Mouse (Mus musculus): ENCODE data around the gene Atp8a2.

GRCm38 (mm10) chr14:60086254-60086807, 110.6 kb downstream of the Atp8a2 start:
- TF ChIP-seq HCFC1 (IDR thresholded peaks at IDR 0.05; ENCODE audit: borderline replicate concordance, insufficient read depth, low read length) = no peak
- no peak for TF ChIP-seq MAFK (IDR thresholded peaks at IDR 0.05; ENCODE audit: insufficient read depth, low read depth, low read length)
- no peak for TF ChIP-seq CHD2 (IDR thresholded peaks at IDR 0.05; ENCODE audit: low read depth, low read length)
- TF ChIP-seq ZNF384 (IDR thresholded peaks at IDR 0.05; ENCODE audit: low read depth, low read length) = no peak
